Mouse (Mus musculus) G1E (cell line): Measurements from ENCODE around the gene Ecpas.

Experiments
- CTCF ChIP-seq: IDR thresholded peaks from 2 replicates; pipeline ENCODE4 v1.5.1; 2012; ENCODE audit warnings: low read depth, low read length, inconsistent platforms, mixed read lengths
- GATA1 ChIP-seq: IDR thresholded peaks from 2 replicates; pipeline ENCODE4 v1.6.1; 2012; ENCODE audit warnings: borderline replicate concordance, low read length, inconsistent platforms, mixed read lengths
- GATA2 ChIP-seq: IDR thresholded peaks from 2 replicates; pipeline ENCODE4 v1.6.1; 2012; ENCODE audit warnings: low read depth, low read length, inconsistent platforms, borderline replicate concordance
- POLR2AphosphoS5 ChIP-seq: IDR thresholded peaks from 2 replicates; pipeline ENCODE4 v1.6.1; 2012; ENCODE audit warnings: low read depth, low read length, inconsistent platforms; ENCODE audit not compliant: insufficient replicate concordance
- TAL1 ChIP-seq: conservative IDR thresholded peaks from 2 replicates; pipeline ENCODE4 v1.6.1; 2012; ENCODE audit warnings: low read depth, low read length, inconsistent platforms, mixed read lengths

DNA sequence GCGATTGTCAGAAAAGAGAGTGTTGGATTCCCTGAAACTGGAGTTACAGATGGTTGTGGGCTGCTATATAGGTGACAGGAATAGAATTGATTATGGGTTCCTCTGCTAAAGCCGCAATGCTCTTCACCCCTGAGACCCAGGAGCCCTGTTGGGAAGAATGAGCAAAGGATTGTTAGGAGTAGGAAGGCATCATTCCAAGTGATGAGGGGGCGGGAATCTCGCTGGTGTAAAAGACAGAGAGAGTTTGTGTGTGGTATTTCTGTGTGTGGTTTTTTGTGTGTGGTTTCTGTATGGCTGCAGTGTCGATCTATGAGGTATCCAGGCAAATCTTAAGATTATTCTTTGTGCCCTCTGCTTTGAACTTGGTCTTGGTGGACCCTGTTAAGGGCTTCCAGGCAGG lies 32.1 kb upstream of the Ecpas start:
- no peak for TF ChIP-seq GATA1
- no peak for TF ChIP-seq CTCF
- no peak for TF ChIP-seq TAL1
- no peak for TF ChIP-seq POLR2AphosphoS5
- TF ChIP-seq GATA2: no peak
